Mouse (Mus musculus) liver, embryonic 14.5 days (tissue): ENCODE data around the gene Rbm42. TPM values are rescaled to one million over a fixed set of nuclear protein-coding genes. Genes with fewer than 3 reads are reported as not detected.

Source experiments
- ATAC-seq: fragments of 200-750 bp; cut with Nextera tagmentation; 2 replicates; pipeline ENCODE4 v1.8.0; 2017; ENCODE audit warnings: moderate number of reproducible peaks, mild to moderate bottlenecking, moderate library complexity; ENCODE audit not compliant: insufficient read depth
- DNase-seq, 3 experiments: peaks; one replicate each; pipeline ENCODE4 v3.0.0-alpha.2; 2012 to 2013; ENCODE audit warnings: low read depth in 3 of 3, low spot score in 3 of 3
- H3K27ac ChIP-seq: fragments of 300-500 bp; sonication (generic); 2 replicates; pipeline ENCODE4 v1.5.1; 2014; ENCODE audit warnings: moderate library complexity, mild to moderate bottlenecking, control low read depth, inconsistent platforms
- H3K27me3 ChIP-seq: fragments of 300-500 bp; sonication (generic); 2 replicates; pipeline ENCODE4 v1.6.1; 2014; ENCODE audit warnings: mild to moderate bottlenecking, low read length, moderate library complexity; ENCODE audit not compliant: control insufficient read depth, insufficient read depth
- H3K36me3 ChIP-seq: fragments of 300-500 bp; sonication (generic); replicated peaks from 2 replicates; pipeline ENCODE4 v1.6.1; 2014; ENCODE audit warnings: low read depth; ENCODE audit not compliant: control insufficient read depth, insufficient read depth
- H3K4me1 ChIP-seq, 2 experiments: fragments of 200-500 bp in 1 of 2; fragments of 300-500 bp in 1 of 2; sonication (generic) in 1 of 2; replicated peaks; 2 replicates each; pipeline ENCODE4 v1.6.1; 2012 to 2014; ENCODE audit warnings: antibody characterized with exemption in 1 of 2, inconsistent platforms in 1 of 2, low read length in 1 of 2; ENCODE audit not compliant: control insufficient read depth in 2 of 2, insufficient read depth in 2 of 2
- H3K4me2 ChIP-seq: fragments of 300-500 bp; sonication (generic); 2 replicates; pipeline ENCODE4 v1.6.1; 2014; ENCODE audit warnings: low read depth, mild to moderate bottlenecking, control low read depth, moderate library complexity
- H3K4me3 ChIP-seq, 2 experiments: fragments of 200-500 bp in 1 of 2; fragments of 300-500 bp in 1 of 2; sonication (generic) in 1 of 2; 2 replicates each; pipeline ENCODE4 v1.5.1; 2012 to 2014; ENCODE audit warnings: low read depth in 2 of 2, low read length in 2 of 2, mild to moderate bottlenecking in 2 of 2, control low read depth in 1 of 2, inconsistent platforms in 1 of 2, moderate library complexity in 1 of 2; ENCODE audit not compliant: insufficient read depth in 1 of 2
- H3K9ac ChIP-seq: fragments of 300-500 bp; sonication (generic); replicated peaks from 2 replicates; pipeline ENCODE4 v1.6.1; 2014; ENCODE audit warnings: mild to moderate bottlenecking, control low read depth, moderate library complexity
- H3K9me3 ChIP-seq: fragments of 300-500 bp; sonication (generic); 2 replicates; pipeline ENCODE4 v1.6.1; 2016; ENCODE audit warnings: low read length, mixed read lengths; ENCODE audit not compliant: control insufficient read depth
- CTCF ChIP-seq: IDR thresholded peaks from 2 replicates; pipeline ENCODE4 v1.5.1; 2016; ENCODE audit warnings: antibody characterized with exemption, low read depth, control low read depth
- EP300 ChIP-seq: IDR thresholded peaks from 2 replicates; pipeline ENCODE4 v1.6.1; 2016; ENCODE audit warnings: antibody characterized with exemption, low read depth
- WGBS: fragments of 180-500 bp; shearing (Covaris S2); extraction: QIAGEN DNeasy Blood & Tissue Kit; methylation state at CpG from one replicate; pipeline ENCODE4 v1.1.7; 2014; ENCODE audit not compliant: insufficient replicate concordance; 5-methylcytosine and 5-hydroxymethylcytosine counted together
- polyA plus RNA-seq, 2 experiments: library from polyadenylated mRNA; depleted of rRNA in 1 of 2; stranded (reverse) in 1 of 2; unstranded in 1 of 2; fragments of >200 nt; fragmentation: Nextera tagmentation in 1 of 2; extraction: Ambion mirVana in 1 of 2; gene quantifications; 2 replicates each; pipeline versions ENCODE4 v1.2.1 to v1.2.3; 2012 to 2014

Rbm42 gene
- polyA plus RNA-seq, 2 experiments = 22.9 to 34.5 TPM

DNA sequence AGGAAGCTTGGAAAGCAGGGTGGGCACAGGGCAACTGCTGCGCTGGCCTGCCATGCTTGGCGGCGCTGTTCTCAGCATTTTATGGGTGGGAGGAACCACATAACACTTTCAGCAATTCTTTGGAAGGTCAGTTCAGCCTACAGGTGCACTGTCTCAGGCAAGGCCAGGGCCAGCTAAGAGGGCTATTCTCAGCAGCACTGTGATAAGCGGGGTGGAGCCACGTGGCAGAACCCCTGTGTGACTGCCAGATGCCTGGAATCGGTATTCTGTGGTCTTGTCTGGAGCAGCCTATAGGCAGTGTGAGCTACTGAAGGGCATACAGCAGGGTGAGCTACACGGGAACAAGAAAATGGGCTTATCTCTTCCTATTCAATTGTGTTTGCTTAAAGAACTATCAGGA is 40.1 kb downstream of the Rbm42 start:
- no peaks in the 10 kb centered on the region for H3K9me3 ChIP-seq
- TF ChIP-seq CTCF (no peak), EP300 (no peak)
- H3K4me1 ChIP-seq = no peaks in the 10 kb centered on the region
- DNase-seq (no peak), ATAC-seq (no peak)
- no peak overlapping the region for H3K27ac ChIP-seq
- H3K4me2 ChIP-seq = no peak overlapping the region
- H3K36me3 ChIP-seq = no peaks in the 10 kb centered on the region
- no peak overlapping the region for H3K4me3 ChIP-seq
- no peak overlapping the region for H3K9ac ChIP-seq
- 33% methylated on average over 7 of the region's 7 CpGs for WGBS
- H3K27me3 ChIP-seq = no peaks in the 10 kb centered on the region

DNA sequence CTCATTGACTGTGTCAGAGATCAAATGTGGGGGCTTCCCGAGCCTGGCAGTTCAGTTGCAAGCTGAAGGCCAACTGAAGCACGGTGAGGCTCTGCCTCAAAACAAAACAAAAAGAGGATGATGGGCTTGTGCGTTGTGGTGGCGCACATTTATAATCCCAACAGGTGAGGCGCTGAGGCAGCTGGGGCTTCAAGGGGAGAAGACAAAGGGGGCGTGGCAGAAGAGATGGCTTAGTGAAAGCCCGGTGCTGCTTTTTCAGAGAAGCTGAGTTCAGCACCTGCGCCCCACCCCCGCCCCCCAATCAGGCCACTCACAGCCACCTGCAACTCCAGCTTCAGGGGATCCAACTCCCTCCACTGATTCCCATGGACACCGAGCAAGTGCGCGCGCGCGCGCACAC is 41.6 kb downstream of the Rbm42 start:
- DNase-seq (no peak), ATAC-seq (no peak)
- Histone ChIP-seq H3K4me3 (no peak overlapping the region), H3K27ac (no peak overlapping the region), H3K9ac (no peak overlapping the region), H3K27me3 (no peaks in the 10 kb centered on the region), H3K4me2 (no peak overlapping the region), H3K9me3 (no peaks in the 10 kb centered on the region), H3K4me1 (no peaks in the 10 kb centered on the region), H3K36me3 (no peaks in the 10 kb centered on the region)
- TF ChIP-seq CTCF = no peak
- no peak for TF ChIP-seq EP300
- 53% methylated on average over 16 of the region's 16 CpGs for WGBS

DNA sequence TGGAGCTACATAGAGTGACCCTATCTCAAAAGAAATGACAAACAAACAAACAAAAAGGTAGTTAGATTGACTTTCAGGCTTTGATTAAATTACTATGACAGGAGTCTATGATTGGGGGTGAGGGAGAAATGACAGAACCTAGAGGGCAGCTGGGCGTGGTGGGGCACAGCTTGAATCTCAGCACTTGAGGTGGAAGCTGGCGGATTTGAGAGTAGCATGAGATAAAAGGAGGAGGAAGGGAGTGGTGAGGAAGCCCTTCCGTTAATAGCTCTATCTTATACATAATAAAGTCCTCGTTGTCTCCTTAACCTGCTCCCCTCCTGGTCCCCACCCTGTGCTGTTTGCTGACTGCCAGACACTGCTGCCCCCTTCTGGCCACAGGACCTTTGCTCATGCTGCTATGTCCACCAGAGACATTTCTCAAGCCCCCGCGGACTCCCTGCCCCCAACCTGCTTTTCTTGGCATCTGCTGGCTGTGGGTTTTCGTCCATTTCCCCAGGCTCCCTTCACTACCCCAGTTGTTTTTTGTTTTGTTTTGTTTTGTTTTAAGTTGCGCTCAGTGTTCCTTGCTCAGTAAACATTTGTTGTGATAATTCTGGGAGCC is 42.3 kb downstream of the Rbm42 start:
- Histone ChIP-seq H3K4me3 (no peak overlapping the region), H3K4me2 (no peak overlapping the region), H3K27me3 (no peaks in the 10 kb centered on the region), H3K9me3 (no peaks in the 10 kb centered on the region), H3K4me1 (no peaks in the 10 kb centered on the region), H3K27ac (no peak overlapping the region), H3K9ac (no peak overlapping the region), H3K36me3 (no peaks in the 10 kb centered on the region)
- WGBS = 9% methylated on average over 8 of the region's 8 CpGs
- DNase-seq (no peak), ATAC-seq (no peak)
- no peak for TF ChIP-seq EP300
- TF ChIP-seq CTCF = peak; percentile 86

DNA sequence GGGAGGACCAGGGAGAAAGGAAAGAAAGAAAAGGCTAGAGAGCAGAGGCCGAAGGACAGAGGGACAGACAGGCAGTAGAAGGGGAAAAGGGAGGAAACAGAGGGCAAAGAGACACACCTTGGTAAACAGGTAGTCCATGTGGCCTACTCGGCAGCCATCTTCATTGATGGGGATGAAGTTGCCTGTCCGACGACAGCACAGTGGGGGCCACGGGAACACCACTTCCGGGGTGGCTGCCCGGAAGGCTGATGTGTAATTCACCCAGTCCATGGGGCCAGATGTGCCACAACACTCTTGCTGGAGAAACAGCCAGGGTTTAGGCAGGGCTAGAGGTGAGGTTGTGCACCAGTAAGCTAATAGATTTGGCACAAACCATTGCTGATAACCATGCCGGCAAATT is 45.2 kb downstream of the Rbm42 start:
- no peaks in the 10 kb centered on the region for H3K36me3 ChIP-seq
- H3K4me2 ChIP-seq = no peak overlapping the region
- H3K4me3 ChIP-seq = no peak overlapping the region
- no peak overlapping the region for H3K27ac ChIP-seq
- ATAC-seq (no peak), DNase-seq (no peak)
- TF ChIP-seq EP300 (no peak), CTCF (no peak)
- no peak overlapping the region for H3K9ac ChIP-seq
- H3K4me1 ChIP-seq = no peaks in the 10 kb centered on the region; a peak in 2 of 4 replicates
- H3K27me3 ChIP-seq = no peaks in the 10 kb centered on the region
- no peaks in the 10 kb centered on the region for H3K9me3 ChIP-seq
- WGBS = 70% methylated on average over 8 of the region's 8 CpGs

DNA sequence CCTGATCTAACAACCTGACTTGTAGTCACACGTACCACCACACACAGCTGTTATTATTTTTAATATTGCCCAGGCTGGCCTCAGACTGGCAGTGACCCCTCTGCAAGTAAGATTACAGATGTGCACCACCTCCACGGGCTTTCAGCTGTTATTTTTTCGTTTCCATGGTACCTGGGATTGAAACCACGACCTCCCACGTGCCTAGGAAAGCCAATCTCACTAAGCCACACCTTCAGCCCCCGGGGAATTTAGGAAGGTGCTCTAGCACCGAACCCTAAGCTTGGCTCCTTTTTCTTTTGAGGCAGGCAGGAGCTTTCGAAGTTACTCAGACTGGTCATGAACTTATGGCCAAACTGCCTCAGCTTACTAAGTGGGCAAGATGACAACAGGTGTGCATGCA is 45.7 kb downstream of the Rbm42 start:
- WGBS = 46% methylated on average over 8 of the region's 8 CpGs
- Histone ChIP-seq H3K36me3 (no peaks in the 10 kb centered on the region), H3K4me3 (no peak overlapping the region), H3K4me1 (no peaks in the 10 kb centered on the region; a peak in 2 of 4 replicates), H3K9me3 (no peaks in the 10 kb centered on the region), H3K27me3 (no peaks in the 10 kb centered on the region), H3K4me2 (no peak overlapping the region), H3K9ac (no peak overlapping the region), H3K27ac (no peak overlapping the region)
- ATAC-seq (no peak), DNase-seq (no peak)
- no peak for TF ChIP-seq EP300
- no peak for TF ChIP-seq CTCF
